Mouse (Mus musculus): ENCODE data around the gene Agap2. TPM values are rescaled to one million over a fixed set of nuclear protein-coding genes. Genes with fewer than 3 reads are reported as not detected.
"Not testable (repeated sequence)": the region's sequence is repeated elsewhere in the genome, so short reads cannot be mapped to it uniquely, and the experiment has no call there.

Agap2 gene
- polyA plus RNA-seq, 1 experiment from 2014 or later, result 0.73 TPM

GRCm38 (mm10) chr10:127071203-127071602, 3.9 kb upstream of the Agap2 start:
- Histone ChIP-seq H3K4me1 (peaks cover 33% of the 10 kb centered on the region), H3K27ac (no peak overlapping the region; the same call in 1 of the 2 replicates), H3K4me2 (peak overlapping the region; percentile 97), H3K9me3 (no peaks in the 10 kb centered on the region), H3K4me3 (replicated peaks) (peak overlapping the region; percentile 62), H3K9ac (peak overlapping the region; percentile 72), H3K36me3 (replicated peaks) (peaks cover 24% of the 10 kb centered on the region), H3K27me3 (no peaks in the 10 kb centered on the region; the same call in 1 of the 2 replicates)
- no peak for ATAC-seq (ENCODE audit: low FRiP score)
- WGBS, result 81% methylated on average over 9 of the region's 9 CpGs

- H3K4me3 ChIP-seq (replicated peaks); H3K9me3 ChIP-seq; H3K9ac ChIP-seq; H3K4me2 ChIP-seq; ATAC-seq (ENCODE audit: low FRiP score); H3K27me3 ChIP-seq; H3K27ac ChIP-seq: not testable (repeated sequence)
- WGBS, result 85% methylated on average over 4 of the region's 4 CpGs
- Histone ChIP-seq H3K36me3 (replicated peaks) (peaks cover 13% of the 10 kb centered on the region), H3K4me1 (peaks cover 29% of the 10 kb centered on the region)
Observed at GRCm38 (mm10) chr10:127072270-127072669, 2.8 kb upstream of the Agap2 start.

- WGBS, result 88% methylated on average over 2 of the region's 2 CpGs
- H3K4me1 ChIP-seq, result peaks cover 33% of the 10 kb centered on the region
- ATAC-seq (ENCODE audit: low FRiP score); H3K27ac ChIP-seq; H3K9me3 ChIP-seq; H3K4me2 ChIP-seq; H3K9ac ChIP-seq; H3K4me3 ChIP-seq (replicated peaks); H3K36me3 ChIP-seq (replicated peaks): not testable (repeated sequence)
- H3K27me3 ChIP-seq, result peaks cover 13% of the 10 kb centered on the region
Observed at GRCm38 (mm10) chr10:127072969-127073368, 2.1 kb upstream of the Agap2 start.

GRCm38 (mm10) chr10:127073981-127074380, 1.1 kb upstream of the Agap2 start:
- no peak overlapping the region for H3K4me3 ChIP-seq (replicated peaks)
- no peak overlapping the region for H3K9ac ChIP-seq
- no peak overlapping the region for H3K4me2 ChIP-seq
- H3K4me1 ChIP-seq, result peaks cover 28% of the 10 kb centered on the region
- no peak overlapping the region for H3K27ac ChIP-seq
- no peak for ATAC-seq (ENCODE audit: low FRiP score)
- H3K9me3 ChIP-seq, result no peaks in the 10 kb centered on the region
- H3K36me3 ChIP-seq (replicated peaks), result no peaks in the 10 kb centered on the region
- peaks cover 19% of the 10 kb centered on the region for H3K27me3 ChIP-seq
- WGBS, result 94% methylated on average over 1 of the region's 1 CpGs

- no peaks in the 10 kb centered on the region for H3K36me3 ChIP-seq (replicated peaks)
- 81% methylated on average over 8 of the region's 8 CpGs for WGBS
- no peak overlapping the region for H3K4me3 ChIP-seq (replicated peaks)
- peaks cover 36% of the 10 kb centered on the region for H3K27me3 ChIP-seq
- no peak overlapping the region for H3K4me2 ChIP-seq
- H3K9me3 ChIP-seq, result no peaks in the 10 kb centered on the region
- H3K4me1 ChIP-seq, result peaks cover 37% of the 10 kb centered on the region
- no peak overlapping the region for H3K9ac ChIP-seq
- H3K27ac ChIP-seq, result no peak overlapping the region
- no peak for ATAC-seq (ENCODE audit: low FRiP score)
Observed at GRCm38 (mm10) chr10:127075651-127076050, 567 bp downstream of the Agap2 start.

GRCm38 (mm10) chr10:127076082-127076481, 998 bp downstream of the Agap2 start:
- Histone ChIP-seq H3K27ac (no peak overlapping the region), H3K4me2 (no peak overlapping the region), H3K4me1 (peaks cover 37% of the 10 kb centered on the region), H3K27me3 (peaks cover 40% of the 10 kb centered on the region), H3K9ac (no peak overlapping the region), H3K4me3 (replicated peaks) (no peak overlapping the region), H3K9me3 (no peaks in the 10 kb centered on the region), H3K36me3 (replicated peaks) (no peaks in the 10 kb centered on the region)
- no peak for ATAC-seq (ENCODE audit: low FRiP score)
- 58% methylated on average over 4 of the region's 4 CpGs for WGBS

- H3K4me3 ChIP-seq (replicated peaks), result peak overlapping the region; percentile 7; the same call in 1 of the 2 replicates
- H3K9ac ChIP-seq, result peak overlapping the region; percentile 36
- H3K4me2 ChIP-seq, result peak overlapping the region; percentile 100
- WGBS, result 3% methylated on average over 10 of the region's 10 CpGs
- H3K9me3 ChIP-seq, result no peaks in the 10 kb centered on the region
- H3K27ac ChIP-seq, result no peak overlapping the region
- H3K4me1 ChIP-seq, result peaks cover 47% of the 10 kb centered on the region
- no peaks in the 10 kb centered on the region for H3K36me3 ChIP-seq (replicated peaks)
- peaks cover 54% of the 10 kb centered on the region for H3K27me3 ChIP-seq
- ATAC-seq (ENCODE audit: low FRiP score), result no peak
Observed at GRCm38 (mm10) chr10:127077515-127077914, 2.4 kb downstream of the Agap2 start.

- no peaks in the 10 kb centered on the region for H3K36me3 ChIP-seq (replicated peaks)
- 3% methylated on average over 12 of the region's 12 CpGs for WGBS
- H3K4me3 ChIP-seq (replicated peaks), result peak overlapping the region; percentile 75
- peak overlapping the region; percentile 50; the same call in 1 of the 2 replicates for H3K27ac ChIP-seq
- ATAC-seq (ENCODE audit: low FRiP score), result peak; percentile 37
- peak overlapping the region; percentile 36 for H3K9ac ChIP-seq
- peak overlapping the region; percentile 100 for H3K4me2 ChIP-seq
- H3K4me1 ChIP-seq, result peaks cover 48% of the 10 kb centered on the region
- H3K9me3 ChIP-seq, result no peaks in the 10 kb centered on the region
- H3K27me3 ChIP-seq, result peaks cover 61% of the 10 kb centered on the region
Observed at GRCm38 (mm10) chr10:127078001-127078676, 3.1 kb downstream of the Agap2 start.

GRCm38 (mm10) chr10:127078677-127079575, 3.8 kb downstream of the Agap2 start:
- WGBS, result under 1% methylated on average over 27 of the region's 49 CpGs
- H3K4me1 ChIP-seq, result peaks cover 51% of the 10 kb centered on the region
- no peaks in the 10 kb centered on the region for H3K9me3 ChIP-seq
- H3K27me3 ChIP-seq, result peaks cover 68% of the 10 kb centered on the region
- H3K27ac ChIP-seq, result peak overlapping the region; percentile 77
- peak; percentile 71 for ATAC-seq (ENCODE audit: low FRiP score)
- H3K36me3 ChIP-seq (replicated peaks), result no peaks in the 10 kb centered on the region
- H3K4me2 ChIP-seq, result peak overlapping the region; percentile 100
- H3K9ac ChIP-seq, result peak overlapping the region; percentile 87
- H3K4me3 ChIP-seq (replicated peaks), result peak overlapping the region; percentile 75

- Histone ChIP-seq H3K4me1 (peaks cover 51% of the 10 kb centered on the region), H3K36me3 (replicated peaks) (no peaks in the 10 kb centered on the region), H3K9me3 (no peaks in the 10 kb centered on the region), H3K9ac (peak overlapping the region; percentile 87), H3K27me3 (peaks cover 77% of the 10 kb centered on the region), H3K27ac (peak overlapping the region; percentile 77; the same call in 1 of the 2 replicates), H3K4me2 (peak overlapping the region; percentile 100), H3K4me3 (replicated peaks) (peak overlapping the region; percentile 75)
- ATAC-seq (ENCODE audit: low FRiP score), result peak; percentile 21
- WGBS, result under 1% methylated on average over 66 of the region's 70 CpGs
Observed at GRCm38 (mm10) chr10:127079665-127080391, 4.7 kb downstream of the Agap2 start.

GRCm38 (mm10) chr10:127080901-127081780, 6.1 kb downstream of the Agap2 start:
- peak overlapping the region; percentile 100 for H3K4me2 ChIP-seq
- no peak for ATAC-seq (ENCODE audit: low FRiP score)
- 2% methylated on average over 48 of the region's 48 CpGs for WGBS
- peaks cover 50% of the 10 kb centered on the region for H3K4me1 ChIP-seq
- peak overlapping the region; percentile 48 for H3K9ac ChIP-seq
- peaks cover 81% of the 10 kb centered on the region for H3K27me3 ChIP-seq
- H3K36me3 ChIP-seq (replicated peaks), result no peaks in the 10 kb centered on the region
- peak overlapping the region; percentile 75 for H3K4me3 ChIP-seq (replicated peaks)
- no peak overlapping the region for H3K27ac ChIP-seq
- no peaks in the 10 kb centered on the region for H3K9me3 ChIP-seq

Data from forebrain, embryonic 12.5 days (tissue).